Mouse (Mus musculus) thymus, postnatal 25 days (tissue): ENCODE measurements around the gene Car4.

Experiments
- DNase-seq: peaks from one replicate; pipeline ENCODE4 v3.0.0; 2022

The Car4 gene

GRCm38 (mm10) chr11:84957591-84958270, at the start of gene Car4:
Gene Car4, plus strand, starts transcription at chr11:84957786.
- DNase-seq = no peak

- DNase-seq = no peak
Measured at GRCm38 (mm10) chr11:84908480-84908879, 49.1 kb upstream of the Car4 start.

- DNase-seq = no peak
Measured at GRCm38 (mm10) chr11:84910411-84910810, 47.2 kb upstream of the Car4 start.

- no peak for DNase-seq
Measured at GRCm38 (mm10) chr11:84914673-84915072, 42.9 kb upstream of the Car4 start.

DNA sequence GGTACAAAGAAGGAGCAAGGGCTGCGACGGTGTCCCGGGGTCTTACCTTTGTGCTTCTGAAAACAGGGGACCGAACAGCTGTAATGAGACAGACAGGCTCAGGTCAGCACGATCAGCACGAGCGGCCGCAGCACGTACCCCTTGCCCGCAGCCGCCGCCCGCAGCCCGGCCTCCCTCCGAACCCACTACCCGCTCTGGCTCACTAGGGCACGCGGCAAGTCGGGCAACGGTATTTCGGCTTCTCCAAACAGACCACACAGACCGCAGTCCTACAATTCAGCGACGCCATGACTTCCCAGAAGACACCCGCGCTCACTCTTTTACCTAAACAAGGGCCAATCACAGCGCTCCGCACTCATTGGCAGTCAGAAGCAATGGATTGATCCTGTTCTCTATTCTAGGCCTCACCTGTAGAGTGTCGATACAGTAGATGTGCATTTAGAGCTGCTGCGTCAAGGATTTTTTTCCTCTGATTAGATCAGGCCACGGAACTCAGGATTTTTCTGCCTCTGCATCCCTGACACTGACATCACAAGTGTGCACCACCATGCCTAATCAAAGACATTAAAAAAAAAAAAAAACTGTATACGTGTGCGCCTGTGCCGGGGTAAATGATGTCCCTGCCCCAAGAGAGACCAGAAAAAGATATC, 41.4 kb upstream of the Car4 start, which contains the start of gene Znhit3:
Gene Znhit3 (minus strand): TSS at position 314 of the 650 bp plus-strand sequence.
- peak; percentile 81 for DNase-seq

GRCm38 (mm10) chr11:84916703-84917300, 40.8 kb upstream of the Car4 start:
- no peak for DNase-seq

DNA sequence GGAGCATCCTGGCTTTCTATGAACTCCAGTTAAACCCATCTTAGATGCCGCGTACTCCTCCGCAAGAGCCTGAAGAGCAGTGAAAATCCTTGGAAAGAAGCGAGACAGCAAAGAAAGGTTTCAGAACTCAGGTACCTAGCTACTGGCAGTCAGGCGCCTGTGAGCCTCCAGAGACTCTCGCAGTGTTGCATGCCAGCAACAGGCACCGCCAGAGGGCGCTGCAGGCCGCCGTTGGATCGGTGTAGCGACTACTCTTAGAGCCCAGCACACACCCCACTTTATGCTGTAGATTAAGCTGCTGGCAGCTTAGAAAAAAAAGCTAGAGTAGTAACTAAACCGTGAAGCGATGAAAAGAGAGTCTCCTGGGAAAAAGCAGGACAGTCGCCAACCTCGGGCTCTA, 39.2 kb upstream of the Car4 start:
- peak; percentile 76 for DNase-seq

GRCm38 (mm10) chr11:84919276-84919675, 38.3 kb upstream of the Car4 start:
- peak; percentile 43 for DNase-seq

GRCm38 (mm10) chr11:84919951-84920350, 37.6 kb upstream of the Car4 start:
- DNase-seq = no peak

- no peak for DNase-seq
Measured at GRCm38 (mm10) chr11:84920981-84921380, 36.6 kb upstream of the Car4 start.

DNA sequence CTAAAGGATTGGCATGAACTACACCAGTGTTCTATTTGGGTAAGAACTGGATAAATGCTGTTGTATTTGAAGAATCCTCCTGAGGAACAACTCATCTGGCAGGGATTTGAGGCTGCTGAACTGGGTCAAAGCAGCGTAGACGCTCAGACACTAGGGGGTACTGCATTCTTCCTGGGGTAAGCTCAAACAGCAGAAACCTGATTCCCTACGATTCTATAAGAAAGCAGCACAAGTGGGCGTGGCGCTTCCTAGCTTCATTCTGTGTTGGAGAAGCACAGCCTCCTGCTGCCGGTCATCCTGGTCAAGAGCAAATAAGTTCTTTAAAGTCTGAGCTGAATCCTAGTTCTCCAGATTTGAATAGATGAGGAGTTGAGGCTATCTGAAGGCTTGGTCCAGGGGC, 25.3 kb upstream of the Car4 start:
- DNase-seq = no peak

GRCm38 (mm10) chr11:84939508-84940053, 18.0 kb upstream of the Car4 start:
- DNase-seq = no peak

GRCm38 (mm10) chr11:84940140-84940539, 17.4 kb upstream of the Car4 start:
- no peak for DNase-seq

- peak; percentile 33 for DNase-seq
Measured at GRCm38 (mm10) chr11:84943948-84944347, 13.6 kb upstream of the Car4 start.

- DNase-seq = no peak
Measured at GRCm38 (mm10) chr11:84944639-84945435, 12.7 kb upstream of the Car4 start.

DNA sequence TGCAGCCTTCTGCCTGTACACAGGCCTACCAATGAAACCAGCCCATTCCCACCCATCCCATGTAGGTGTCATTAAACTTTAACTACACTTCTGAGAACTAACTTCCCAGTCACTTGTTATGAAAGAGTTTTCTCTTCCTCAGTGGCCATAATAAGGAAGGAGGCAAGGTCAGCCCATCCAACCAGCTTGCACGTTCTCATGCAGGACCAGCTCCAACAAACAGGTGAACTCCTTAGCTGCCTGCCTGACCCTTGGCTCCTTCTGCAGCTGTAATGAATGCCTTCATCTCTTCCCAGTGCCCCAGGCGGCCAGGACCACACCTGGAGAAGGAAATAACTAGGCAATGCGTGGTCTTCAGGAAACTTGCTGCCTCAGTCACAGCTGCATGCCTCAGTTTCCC, 11.7 kb upstream of the Car4 start:
- no peak for DNase-seq

- no peak for DNase-seq
Measured at GRCm38 (mm10) chr11:84947206-84947605, 10.4 kb upstream of the Car4 start.

DNA sequence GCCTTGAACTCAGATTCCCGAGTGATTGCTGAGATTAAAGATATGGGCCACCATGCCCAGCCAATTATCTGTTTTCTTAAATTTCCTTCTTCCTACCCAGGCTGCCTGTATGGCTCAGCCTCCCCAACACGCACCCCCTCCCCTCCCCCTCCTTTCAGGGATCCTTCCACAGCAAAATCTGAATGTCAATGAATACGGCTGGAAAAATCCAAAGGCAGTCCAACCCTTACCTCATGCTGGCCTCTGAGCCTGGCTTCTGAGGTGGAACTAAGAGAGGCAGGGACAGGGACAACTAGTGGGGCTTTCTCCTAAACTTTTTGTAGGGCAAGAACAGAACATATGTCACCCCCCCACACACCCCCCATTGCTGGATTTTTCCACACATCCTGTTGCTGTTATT, 9.5 kb upstream of the Car4 start:
- DNase-seq = no peak

DNA sequence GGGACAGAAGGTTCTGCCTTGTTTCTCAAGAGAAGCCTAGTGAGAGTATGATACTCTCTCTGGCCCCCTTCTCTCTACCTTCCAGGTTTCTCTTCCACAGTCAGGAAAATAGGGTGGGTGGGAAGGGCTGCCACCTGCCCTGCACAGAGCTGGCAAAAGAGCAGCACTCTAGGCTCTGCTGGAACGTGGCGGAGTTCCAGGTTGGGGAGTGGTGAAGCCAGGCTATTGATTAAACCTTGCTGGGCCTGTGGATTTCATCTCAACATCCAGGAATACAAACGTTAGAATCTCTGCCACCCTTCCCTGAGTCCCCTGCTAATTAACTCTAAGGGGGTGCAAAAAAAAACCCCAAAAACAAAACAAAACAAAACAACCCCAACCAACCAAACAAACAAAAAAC, 9.1 kb upstream of the Car4 start:
- no peak for DNase-seq

- no peak for DNase-seq
Measured at GRCm38 (mm10) chr11:84952611-84953010, 5.0 kb upstream of the Car4 start.

DNA sequence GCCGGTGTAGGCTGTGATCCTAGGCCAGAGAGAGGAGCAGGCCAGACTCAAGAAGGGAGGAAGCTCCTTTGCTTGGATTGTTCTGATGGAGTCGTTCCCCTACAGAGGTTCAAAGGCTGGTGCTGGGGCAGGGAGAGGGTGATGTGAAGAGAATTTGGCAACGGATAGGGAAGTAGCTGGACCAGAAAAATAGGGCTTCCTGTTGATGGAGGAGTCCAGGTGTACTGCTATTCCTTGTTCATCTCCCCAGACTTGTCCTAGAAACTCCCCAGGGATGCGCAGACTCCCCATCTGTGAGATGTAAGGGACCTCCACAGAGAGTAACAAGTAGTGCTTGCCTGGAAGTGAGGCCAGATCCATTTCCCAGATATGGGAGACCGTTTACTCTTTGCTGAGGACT, 1.2 kb upstream of the Car4 start:
- no peak for DNase-seq

GRCm38 (mm10) chr11:84957171-84957570, 415 bp upstream of the Car4 start:
- DNase-seq = no peak

DNA sequence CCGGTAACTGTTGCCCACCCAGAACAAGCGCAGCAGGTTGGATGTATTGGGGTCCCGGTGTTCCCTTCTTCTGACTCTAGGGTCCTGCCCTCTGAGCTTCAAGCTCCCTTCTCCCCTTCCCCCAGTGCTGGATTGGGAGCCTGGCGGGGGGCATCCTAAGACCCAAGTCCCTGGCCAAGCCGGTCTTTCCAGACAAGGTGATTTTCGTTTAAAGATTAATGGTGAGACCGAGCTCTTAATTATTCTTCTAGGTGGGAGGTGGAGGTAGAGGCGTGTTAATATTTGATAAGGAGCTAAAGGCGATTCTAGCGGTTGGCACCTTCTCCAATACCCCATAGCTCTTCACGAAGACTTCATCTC, 665 bp downstream of the Car4 start:
- DNase-seq = no peak
